Mouse (Mus musculus): ENCODE data around the gene Pgam2.
A peak's percentile ranks its signal among the peaks of the same experiment; 100 is the strongest.
"Not testable (repeated sequence)": the region's sequence is repeated elsewhere in the genome, so short reads cannot be mapped to it uniquely, and the experiment has no call there.

Pgam2 gene

GRCm38 (mm10) chr11:5803551-5803981, at the start of gene Pgam2:
TSS of gene Pgam2 (minus strand) at chr11:5803733.
- DNase-seq (ENCODE audit: extremely low spot score), result no peak

GRCm38 (mm10) chr11:5852314-5852713, 48.8 kb upstream of the Pgam2 start:
- DNase-seq (ENCODE audit: extremely low spot score), result no peak

GRCm38 (mm10) chr11:5851021-5851736, 47.6 kb upstream of the Pgam2 start:
- no peak for DNase-seq (ENCODE audit: extremely low spot score)

GRCm38 (mm10) chr11:5850452-5850851, 46.9 kb upstream of the Pgam2 start:
- no peak for DNase-seq (ENCODE audit: extremely low spot score)

- DNase-seq (ENCODE audit: extremely low spot score), result no peak
These were observed 45.8 kb upstream of the Pgam2 start for GRCm38 (mm10) chr11:5849316-5849715.

- no peak for DNase-seq (ENCODE audit: extremely low spot score)
These were observed 45.2 kb upstream of the Pgam2 start for GRCm38 (mm10) chr11:5848741-5849140.

- DNase-seq (ENCODE audit: extremely low spot score), result no peak
These were observed 43.3 kb upstream of the Pgam2 start for GRCm38 (mm10) chr11:5846639-5847345.

GRCm38 (mm10) chr11:5843131-5843530, 39.6 kb upstream of the Pgam2 start:
- no peak for DNase-seq (ENCODE audit: extremely low spot score)

GRCm38 (mm10) chr11:5841751-5842150, 38.2 kb upstream of the Pgam2 start:
- DNase-seq (ENCODE audit: extremely low spot score), result no peak

GRCm38 (mm10) chr11:5840346-5840745, 36.8 kb upstream of the Pgam2 start:
- no peak for DNase-seq (ENCODE audit: extremely low spot score)

GRCm38 (mm10) chr11:5837251-5838246, 34.0 kb upstream of the Pgam2 start, which contains the start of gene Polm:
TSS of gene Polm (minus strand) at chr11:5838016.
- peak; percentile 94 for DNase-seq (ENCODE audit: extremely low spot score)

GRCm38 (mm10) chr11:5836126-5836525, 32.6 kb upstream of the Pgam2 start:
- no peak for DNase-seq (ENCODE audit: extremely low spot score)

- no peak for DNase-seq (ENCODE audit: extremely low spot score)
These were observed 31.5 kb upstream of the Pgam2 start for GRCm38 (mm10) chr11:5835057-5835456.

- DNase-seq (ENCODE audit: extremely low spot score), result no peak
These were observed 31.0 kb upstream of the Pgam2 start for GRCm38 (mm10) chr11:5834506-5834905.

- no peak for DNase-seq (ENCODE audit: extremely low spot score)
These were observed 25.8 kb upstream of the Pgam2 start for GRCm38 (mm10) chr11:5829327-5829726.

GRCm38 (mm10) chr11:5828509-5829191, 25.1 kb upstream of the Pgam2 start:
- no peak for DNase-seq (ENCODE audit: extremely low spot score)

GRCm38 (mm10) chr11:5827931-5828330, 24.4 kb upstream of the Pgam2 start:
- DNase-seq (ENCODE audit: extremely low spot score), result no peak

- no peak for DNase-seq (ENCODE audit: extremely low spot score)
These were observed 21.9 kb upstream of the Pgam2 start for GRCm38 (mm10) chr11:5825432-5825831.

- DNase-seq (ENCODE audit: extremely low spot score), result no peak
These were observed 15.7 kb upstream of the Pgam2 start for GRCm38 (mm10) chr11:5819223-5819622.

- DNase-seq (ENCODE audit: extremely low spot score), result no peak
These were observed 9.8 kb upstream of the Pgam2 start for GRCm38 (mm10) chr11:5813381-5813780.

- DNase-seq (ENCODE audit: extremely low spot score), result not testable (repeated sequence)
These were observed 6.0 kb upstream of the Pgam2 start for GRCm38 (mm10) chr11:5809487-5809886.
